Mouse (Mus musculus): ENCODE results near the gene Trpv2. TPM values are rescaled to one million over a fixed set of nuclear protein-coding genes. Genes with fewer than 3 reads are reported as not detected.

Gene Trpv2
- polyA plus RNA-seq, 1 experiment from 2014 or later = 0.69 TPM

- DNase-seq (ENCODE audit: low spot score) = no peak
- 81% methylated on average over 8 of the region's 8 CpGs for WGBS
- H3K4me3 ChIP-seq (ENCODE audit: low read depth, low read length) = no peak overlapping the region
- ATAC-seq (ENCODE audit: insufficient number of reproducible peaks, low FRiP score, low TSS enrichment, low read depth) = no peak
- no peak overlapping the region for H3K9ac ChIP-seq (ENCODE audit: low read length)
- no peak overlapping the region for H3K27ac ChIP-seq (replicated peaks; ENCODE audit: low read depth, low read length)
- no peaks in the 10 kb centered on the region for H3K9me3 ChIP-seq (ENCODE audit: control insufficient read depth, low read length)
- H3K27me3 ChIP-seq (ENCODE audit: control insufficient read depth, insufficient read depth, low read length) = 0 out of 2 replicates have a peak, but pooled peaks cover 3% of the 10 kb centered on the region
- H3K36me3 ChIP-seq (ENCODE audit: control insufficient read depth, insufficient read depth, low read length) = no peaks in the 10 kb centered on the region
- no peaks in the 10 kb centered on the region for H3K4me1 ChIP-seq (ENCODE audit: control insufficient read depth, insufficient read depth, low read length)
- H3K4me2 ChIP-seq (ENCODE audit: low read depth, severe bottlenecking) = no peak overlapping the region
Measured at GRCm38 (mm10) chr11:62541581-62541980, 32.7 kb upstream of the Trpv2 start.

DNA sequence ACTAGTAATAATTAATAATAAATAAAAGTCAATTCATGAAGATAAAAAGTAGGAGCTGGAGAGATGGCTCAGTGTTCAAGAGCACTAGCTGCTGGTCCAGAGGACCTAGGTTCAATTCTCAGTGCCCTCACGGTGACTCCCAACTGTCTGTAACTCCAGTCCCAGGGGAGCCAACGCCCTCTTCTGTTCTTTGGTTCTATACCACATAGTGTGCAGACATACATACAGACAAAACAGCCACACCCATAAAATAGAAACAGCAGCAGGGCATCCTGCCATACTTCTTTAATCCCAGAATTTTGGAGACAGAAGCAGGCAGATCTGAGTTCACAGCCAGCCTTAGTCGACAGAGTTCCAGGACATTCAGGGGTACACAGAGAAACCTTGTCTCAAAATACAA is 30.3 kb upstream of the Trpv2 start:
- WGBS = 89% methylated on average over 3 of the region's 3 CpGs
- Histone ChIP-seq H3K4me2 (ENCODE audit: low read depth, severe bottlenecking) (no peak overlapping the region), H3K9me3 (ENCODE audit: control insufficient read depth, low read length) (no peaks in the 10 kb centered on the region), H3K27me3 (ENCODE audit: control insufficient read depth, insufficient read depth, low read length) (0 out of 2 replicates have a peak, but pooled peaks cover 3% of the 10 kb centered on the region), H3K9ac (ENCODE audit: low read length) (no peak overlapping the region), H3K27ac (replicated peaks; ENCODE audit: low read depth, low read length) (no peak overlapping the region), H3K36me3 (ENCODE audit: control insufficient read depth, insufficient read depth, low read length) (no peaks in the 10 kb centered on the region), H3K4me1 (ENCODE audit: control insufficient read depth, insufficient read depth, low read length) (no peaks in the 10 kb centered on the region), H3K4me3 (ENCODE audit: low read depth, low read length) (no peak overlapping the region)
- DNase-seq (ENCODE audit: low spot score) (no peak), ATAC-seq (ENCODE audit: insufficient number of reproducible peaks, low FRiP score, low TSS enrichment, low read depth) (no peak)

GRCm38 (mm10) chr11:62549782-62550181 is 24.5 kb upstream of the Trpv2 start:
- H3K4me1 ChIP-seq (ENCODE audit: control insufficient read depth, insufficient read depth, low read length) = peaks cover 10% of the 10 kb centered on the region
- ATAC-seq (ENCODE audit: insufficient number of reproducible peaks, low FRiP score, low TSS enrichment, low read depth) = no peak
- H3K27me3 ChIP-seq (ENCODE audit: control insufficient read depth, insufficient read depth, low read length) = no peaks in the 10 kb centered on the region
- peaks cover 7% of the 10 kb centered on the region; the same call in 1 of the 2 replicates for H3K36me3 ChIP-seq (ENCODE audit: control insufficient read depth, insufficient read depth, low read length)
- H3K27ac ChIP-seq (replicated peaks; ENCODE audit: low read depth, low read length) = no peak overlapping the region
- no peaks in the 10 kb centered on the region for H3K9me3 ChIP-seq (ENCODE audit: control insufficient read depth, low read length)
- DNase-seq (ENCODE audit: low spot score) = peak; percentile 25
- peak overlapping the region; percentile 77; the same call in 1 of the 2 replicates for H3K4me3 ChIP-seq (ENCODE audit: low read depth, low read length)
- H3K9ac ChIP-seq (ENCODE audit: low read length) = no peak overlapping the region; the same call in 1 of the 2 replicates
- H3K4me2 ChIP-seq (ENCODE audit: low read depth, severe bottlenecking) = peak overlapping the region; percentile 77
- WGBS = 29% methylated on average over 5 of the region's 5 CpGs

- Histone ChIP-seq H3K27me3 (ENCODE audit: control insufficient read depth, insufficient read depth, low read length) (no peaks in the 10 kb centered on the region), H3K4me1 (ENCODE audit: control insufficient read depth, insufficient read depth, low read length) (peaks cover 10% of the 10 kb centered on the region), H3K9me3 (ENCODE audit: control insufficient read depth, low read length) (no peaks in the 10 kb centered on the region), H3K4me3 (ENCODE audit: low read depth, low read length) (peak overlapping the region; percentile 77), H3K4me2 (ENCODE audit: low read depth, severe bottlenecking) (peak overlapping the region; percentile 77), H3K9ac (ENCODE audit: low read length) (peak overlapping the region; percentile 94), H3K27ac (replicated peaks; ENCODE audit: low read depth, low read length) (peak overlapping the region; percentile 87), H3K36me3 (ENCODE audit: control insufficient read depth, insufficient read depth, low read length) (peaks cover 11% of the 10 kb centered on the region; the same call in 1 of the 2 replicates)
- peak; percentile 71 for DNase-seq (ENCODE audit: low spot score)
- ATAC-seq (ENCODE audit: insufficient number of reproducible peaks, low FRiP score, low TSS enrichment, low read depth) = no peak
- 9% methylated on average over 11 of the region's 11 CpGs for WGBS
Measured at GRCm38 (mm10) chr11:62550227-62550685, 24.0 kb upstream of the Trpv2 start.

- peaks cover 10% of the 10 kb centered on the region for H3K4me1 ChIP-seq (ENCODE audit: control insufficient read depth, insufficient read depth, low read length)
- peaks cover 11% of the 10 kb centered on the region; the same call in 1 of the 2 replicates for H3K36me3 ChIP-seq (ENCODE audit: control insufficient read depth, insufficient read depth, low read length)
- ATAC-seq (ENCODE audit: insufficient number of reproducible peaks, low FRiP score, low TSS enrichment, low read depth) (peak; percentile 97), DNase-seq (ENCODE audit: low spot score) (peak; percentile 99)
- peak within 1 kb of the TSS; percentile 77 for H3K4me2 ChIP-seq (ENCODE audit: low read depth, severe bottlenecking)
- H3K9ac ChIP-seq (ENCODE audit: low read length) = peak within 1 kb of the TSS; percentile 94
- under 1% methylated on average over 40 of the region's 40 CpGs for WGBS
- H3K27ac ChIP-seq (replicated peaks; ENCODE audit: low read depth, low read length) = peak within 1 kb of the TSS; percentile 87
- H3K9me3 ChIP-seq (ENCODE audit: control insufficient read depth, low read length) = no peaks in the 10 kb centered on the region
- peak within 1 kb of the TSS; percentile 77 for H3K4me3 ChIP-seq (ENCODE audit: low read depth, low read length)
- H3K27me3 ChIP-seq (ENCODE audit: control insufficient read depth, insufficient read depth, low read length) = no peaks in the 10 kb centered on the region
Measured at GRCm38 (mm10) chr11:62550727-62551225, 23.5 kb upstream of the Trpv2 start, which contains the start of gene Ubb. Gene Ubb, plus strand, starts transcription at chr11:62551171.

- no peaks in the 10 kb centered on the region for H3K9me3 ChIP-seq (ENCODE audit: control insufficient read depth, low read length)
- ATAC-seq (ENCODE audit: insufficient number of reproducible peaks, low FRiP score, low TSS enrichment, low read depth) = peak; percentile 76
- peak overlapping the region; percentile 77 for H3K4me2 ChIP-seq (ENCODE audit: low read depth, severe bottlenecking)
- no peaks in the 10 kb centered on the region for H3K27me3 ChIP-seq (ENCODE audit: control insufficient read depth, insufficient read depth, low read length)
- WGBS = under 1% methylated on average over 58 of the region's 58 CpGs
- peak overlapping the region; percentile 94 for H3K9ac ChIP-seq (ENCODE audit: low read length)
- H3K36me3 ChIP-seq (ENCODE audit: control insufficient read depth, insufficient read depth, low read length) = peaks cover 11% of the 10 kb centered on the region; the same call in 1 of the 2 replicates
- H3K27ac ChIP-seq (replicated peaks; ENCODE audit: low read depth, low read length) = peak overlapping the region; percentile 81
- H3K4me3 ChIP-seq (ENCODE audit: low read depth, low read length) = peak overlapping the region; percentile 77
- H3K4me1 ChIP-seq (ENCODE audit: control insufficient read depth, insufficient read depth, low read length) = peaks cover 10% of the 10 kb centered on the region
- peak; percentile 93 for DNase-seq (ENCODE audit: low spot score)
Measured at GRCm38 (mm10) chr11:62551226-62552119, 22.8 kb upstream of the Trpv2 start.

- peak overlapping the region; percentile 42 for H3K4me3 ChIP-seq (ENCODE audit: low read depth, low read length)
- DNase-seq (ENCODE audit: low spot score) = no peak
- 39% methylated on average over 1 of the region's 1 CpGs for WGBS
- ATAC-seq (ENCODE audit: insufficient number of reproducible peaks, low FRiP score, low TSS enrichment, low read depth) = no peak
- H3K9ac ChIP-seq (ENCODE audit: low read length) = no peak overlapping the region
- peaks cover 11% of the 10 kb centered on the region; the same call in 1 of the 2 replicates for H3K36me3 ChIP-seq (ENCODE audit: control insufficient read depth, insufficient read depth, low read length)
- no peaks in the 10 kb centered on the region for H3K9me3 ChIP-seq (ENCODE audit: control insufficient read depth, low read length)
- H3K27ac ChIP-seq (replicated peaks; ENCODE audit: low read depth, low read length) = no peak overlapping the region
- peak overlapping the region; percentile 70 for H3K4me2 ChIP-seq (ENCODE audit: low read depth, severe bottlenecking)
- H3K27me3 ChIP-seq (ENCODE audit: control insufficient read depth, insufficient read depth, low read length) = no peaks in the 10 kb centered on the region
- H3K4me1 ChIP-seq (ENCODE audit: control insufficient read depth, insufficient read depth, low read length) = peaks cover 10% of the 10 kb centered on the region
Measured at GRCm38 (mm10) chr11:62553186-62553585, 21.1 kb upstream of the Trpv2 start.

GRCm38 (mm10) chr11:62553633-62554032 is 20.7 kb upstream of the Trpv2 start:
- Histone ChIP-seq H3K9ac (ENCODE audit: low read length) (no peak overlapping the region), H3K27ac (replicated peaks; ENCODE audit: low read depth, low read length) (no peak overlapping the region), H3K36me3 (ENCODE audit: control insufficient read depth, insufficient read depth, low read length) (peaks cover 11% of the 10 kb centered on the region; the same call in 1 of the 2 replicates), H3K4me2 (ENCODE audit: low read depth, severe bottlenecking) (peak overlapping the region; percentile 70), H3K4me3 (ENCODE audit: low read depth, low read length) (peak overlapping the region; percentile 42), H3K4me1 (ENCODE audit: control insufficient read depth, insufficient read depth, low read length) (peaks cover 10% of the 10 kb centered on the region), H3K9me3 (ENCODE audit: control insufficient read depth, low read length) (no peaks in the 10 kb centered on the region), H3K27me3 (ENCODE audit: control insufficient read depth, insufficient read depth, low read length) (no peaks in the 10 kb centered on the region)
- DNase-seq (ENCODE audit: low spot score) (no peak), ATAC-seq (ENCODE audit: insufficient number of reproducible peaks, low FRiP score, low TSS enrichment, low read depth) (no peak)
- 82% methylated on average over 5 of the region's 5 CpGs for WGBS

Data from limb, embryonic 11.5 days (tissue).